Mouse (Mus musculus) cortical plate, adult 2 months (tissue): Measurements from ENCODE around the gene Aco2.

Experiments used
- CTCF ChIP-seq: fragments of 200-500 bp; IDR thresholded peaks from 2 replicates; pipeline ENCODE4 v1.5.1; 2011; ENCODE audit warnings: mild to moderate bottlenecking, control low read depth, low read length; ENCODE audit not compliant: insufficient read depth; ENCODE audit errors: extremely low read depth
- POLR2A ChIP-seq: fragments of 200-500 bp; IDR thresholded peaks from 2 replicates; pipeline ENCODE4 v1.6.1; 2011; ENCODE audit warnings: mild to moderate bottlenecking, low read length, control low read depth; ENCODE audit not compliant: insufficient read depth; ENCODE audit errors: extremely low read depth

DNA sequence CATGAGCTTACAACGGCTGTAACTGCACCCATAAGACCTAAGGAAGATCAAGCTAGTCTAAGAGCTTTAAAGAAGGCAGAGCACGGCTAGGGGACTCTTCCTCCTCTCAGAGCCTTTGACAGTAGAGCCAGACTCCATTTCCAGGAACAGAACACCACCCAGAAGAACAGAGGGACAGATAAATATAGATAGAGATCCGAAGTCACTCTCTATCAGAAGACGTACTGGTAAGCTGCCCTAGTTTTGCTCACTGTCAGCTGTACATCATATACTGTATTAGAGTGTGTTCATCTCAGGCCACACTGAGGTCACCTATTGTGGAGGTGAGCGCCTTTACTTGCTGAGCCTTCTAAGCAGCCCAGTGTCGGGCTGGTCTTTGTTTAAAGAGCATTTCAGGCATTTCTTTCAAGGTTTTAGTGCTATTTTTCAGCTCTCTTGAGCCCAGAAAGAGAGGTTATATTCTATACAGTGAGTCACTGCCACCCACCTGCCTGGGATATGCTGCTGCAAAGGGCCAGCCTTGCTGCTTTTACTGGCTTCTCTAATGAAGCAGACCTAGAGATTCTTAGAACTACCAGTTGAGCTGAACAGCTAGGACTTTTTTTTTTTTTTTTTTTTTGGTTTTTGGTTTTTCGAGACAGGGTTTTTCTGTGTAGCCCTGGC, 19.2 kb downstream of the Aco2 start:
- no peak for TF ChIP-seq CTCF
- TF ChIP-seq POLR2A, result no peak
